Mouse (Mus musculus) midbrain, embryonic 11.5 days (tissue): ENCODE results near the gene Tnfrsf12a. TPM values are rescaled to one million over a fixed set of nuclear protein-coding genes. Genes with fewer than 3 reads are reported as not detected.

Experiments used
- ATAC-seq: fragments of 200-750 bp; cut with Nextera tagmentation; 2 replicates; pipeline ENCODE4 v1.8.0; 2017; ENCODE audit warnings: moderate TSS enrichment, moderate library complexity; ENCODE audit not compliant: low FRiP score
- DNase-seq: peaks from one replicate; pipeline ENCODE4 v3.0.0; 2015; ENCODE audit warnings: low spot score; ENCODE audit errors: missing footprints
- H3K27ac ChIP-seq: fragments of 300-500 bp; sonication (generic); 2 replicates; pipeline ENCODE4 v1.5.1; 2014; ENCODE audit warnings: low read depth, low read length
- H3K27me3 ChIP-seq: fragments of 300-500 bp; sonication (generic); 2 replicates; pipeline ENCODE4 v1.6.1; 2014; ENCODE audit warnings: mild to moderate bottlenecking, low read length, moderate library complexity, mixed read lengths; ENCODE audit not compliant: control insufficient read depth, insufficient read depth
- H3K36me3 ChIP-seq: fragments of 300-500 bp; sonication (generic); 2 replicates; pipeline ENCODE4 v1.6.1; 2014; ENCODE audit warnings: mild to moderate bottlenecking, low read length, moderate library complexity, mixed read lengths; ENCODE audit not compliant: control insufficient read depth, insufficient read depth
- H3K4me1 ChIP-seq: fragments of 300-500 bp; sonication (generic); 2 replicates; pipeline ENCODE4 v1.6.1; 2014; ENCODE audit warnings: low read length; ENCODE audit not compliant: control insufficient read depth, insufficient read depth
- H3K4me2 ChIP-seq: fragments of 300-500 bp; sonication (generic); 2 replicates; pipeline ENCODE4 v1.6.1; 2014; ENCODE audit warnings: mild to moderate bottlenecking, moderate library complexity
- H3K4me3 ChIP-seq: fragments of 300-500 bp; sonication (generic); 2 replicates; pipeline ENCODE4 v1.5.1; 2014; ENCODE audit warnings: low read depth, low read length
- H3K9ac ChIP-seq: fragments of 300-500 bp; sonication (generic); 2 replicates; pipeline ENCODE4 v1.6.1; 2014; ENCODE audit warnings: low read length
- H3K9me3 ChIP-seq: fragments of 300-500 bp; sonication (generic); 2 replicates; pipeline ENCODE4 v1.6.1; 2016; ENCODE audit warnings: low read length; ENCODE audit not compliant: control insufficient read depth
- WGBS: fragments of 180-500 bp; shearing (Covaris S2); extraction: QIAGEN DNeasy Blood & Tissue Kit; methylation state at CpG from one replicate; pipeline ENCODE4 v1.1.7; 2014; 5-methylcytosine and 5-hydroxymethylcytosine counted together
- polyA plus RNA-seq: library from polyadenylated mRNA; unstranded; fragments of >200 nt; fragmentation: Nextera tagmentation; extraction: Ambion mirVana; gene quantifications from 2 replicates; pipeline ENCODE4 v1.2.1, GENCODE M21; 2014

The Tnfrsf12a gene
- polyA plus RNA-seq, 1 experiment from 2014 or later, result 2.0 TPM

DNA sequence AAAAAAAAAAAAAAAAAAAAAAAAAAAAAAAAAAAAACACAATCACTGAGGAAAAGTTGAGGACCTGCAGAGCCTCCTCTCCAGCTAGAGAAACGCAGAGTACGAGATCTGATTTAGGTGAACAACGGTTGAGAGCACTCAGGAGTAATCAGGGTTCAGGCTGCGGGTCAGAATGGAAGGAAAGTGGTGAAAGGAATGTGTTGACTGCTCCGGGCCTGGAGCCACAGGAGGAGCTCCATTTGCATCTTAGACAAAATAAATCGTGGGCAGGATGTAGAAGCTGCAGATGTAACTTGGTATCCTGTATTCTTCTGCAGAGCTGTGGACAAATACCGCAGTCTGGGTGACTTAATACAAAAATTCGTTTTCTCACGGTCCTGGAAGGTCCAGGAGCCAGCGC, 31.4 kb downstream of the Tnfrsf12a start:
- DNase-seq, result peak; percentile 90
- no peak overlapping the region for H3K9ac ChIP-seq
- H3K4me2 ChIP-seq, result no peak overlapping the region
- WGBS, result 30% methylated on average over 10 of the region's 10 CpGs
- no peaks in the 10 kb centered on the region for H3K9me3 ChIP-seq
- peaks cover 3% of the 10 kb centered on the region for H3K4me1 ChIP-seq
- no peak for ATAC-seq
- peaks cover 11% of the 10 kb centered on the region for H3K27me3 ChIP-seq
- no peak overlapping the region for H3K4me3 ChIP-seq
- no peaks in the 10 kb centered on the region for H3K36me3 ChIP-seq
- H3K27ac ChIP-seq, result no peak overlapping the region

- ATAC-seq, result peak; percentile 66; the same call in 1 of the 2 replicates
- H3K4me3 ChIP-seq, result peak within 1 kb of the TSS; percentile 37
Observed at GRCm38 (mm10) chr17:23644613-23645495, 32.4 kb downstream of the Tnfrsf12a start, which contains the start of gene Mmp25. Gene Mmp25, minus strand, starts transcription at chr17:23645277.

GRCm38 (mm10) chr17:23631241-23631640, 46.0 kb downstream of the Tnfrsf12a start:
- 88% methylated on average over 8 of the region's 8 CpGs for WGBS
- DNase-seq (no peak), ATAC-seq (peak; percentile 12)
- no peak overlapping the region for H3K9ac ChIP-seq
- H3K27ac ChIP-seq, result no peak overlapping the region
- H3K27me3 ChIP-seq, result no peaks in the 10 kb centered on the region; the same call in 1 of the 2 replicates
- no peaks in the 10 kb centered on the region for H3K4me1 ChIP-seq
- H3K4me3 ChIP-seq, result no peak overlapping the region
- no peaks in the 10 kb centered on the region for H3K9me3 ChIP-seq
- no peaks in the 10 kb centered on the region for H3K36me3 ChIP-seq
- no peak overlapping the region for H3K4me2 ChIP-seq

More at GRCm38 (mm10) chr17:23644613-23645495, 32.4 kb downstream of the Tnfrsf12a start, which contains the start of gene Mmp25:
- Histone ChIP-seq H3K4me2 (peak within 1 kb of the TSS; percentile 76), H3K9me3 (no peaks in the 10 kb centered on the region), H3K27me3 (peaks cover 11% of the 10 kb centered on the region), H3K27ac (no peak within 1 kb of the TSS), H3K9ac (peak within 1 kb of the TSS; percentile 54), H3K36me3 (no peaks in the 10 kb centered on the region), H3K4me1 (peaks cover 3% of the 10 kb centered on the region)
- under 1% methylated on average over 56 of the region's 58 CpGs for WGBS
- peak; percentile 93 for DNase-seq

GRCm38 (mm10) chr17:23630195-23631020, 46.9 kb downstream of the Tnfrsf12a start:
- Histone ChIP-seq H3K4me3 (peak overlapping the region; percentile 2; the same call in 1 of the 2 replicates), H3K27ac (no peak overlapping the region), H3K36me3 (no peaks in the 10 kb centered on the region), H3K4me2 (peak overlapping the region; percentile 32), H3K9me3 (no peaks in the 10 kb centered on the region), H3K4me1 (no peaks in the 10 kb centered on the region), H3K9ac (no peak overlapping the region), H3K27me3 (no peaks in the 10 kb centered on the region; the same call in 1 of the 2 replicates)
- peak; percentile 92 for DNase-seq
- 20% methylated on average over 22 of the region's 22 CpGs for WGBS
- ATAC-seq, result peak; percentile 86

DNA sequence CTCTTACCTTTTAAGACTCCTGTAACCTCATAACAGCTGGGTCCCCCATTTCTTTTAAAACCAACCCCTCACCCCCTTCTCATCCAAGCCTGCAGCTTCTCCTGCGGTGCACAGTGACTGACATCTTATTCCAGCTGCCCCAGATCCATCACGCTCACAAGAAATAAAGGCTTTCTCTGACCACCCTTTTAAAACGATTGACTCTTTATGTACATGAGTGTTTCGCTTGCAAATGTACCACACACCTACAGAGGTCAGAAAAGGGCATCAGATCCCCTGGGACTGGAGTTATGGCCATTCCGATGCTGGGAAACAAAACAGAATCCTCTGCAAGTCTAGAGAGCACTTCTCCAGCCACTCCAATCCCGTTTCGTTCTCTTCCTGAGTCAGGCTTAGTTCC, 49.5 kb downstream of the Tnfrsf12a start:
- Histone ChIP-seq H3K4me1 (no peaks in the 10 kb centered on the region), H3K36me3 (no peaks in the 10 kb centered on the region), H3K9ac (no peak overlapping the region), H3K27me3 (no peaks in the 10 kb centered on the region; the same call in 1 of the 2 replicates), H3K4me3 (no peak overlapping the region), H3K4me2 (no peak overlapping the region), H3K9me3 (no peaks in the 10 kb centered on the region), H3K27ac (no peak overlapping the region)
- no peak for DNase-seq
- ATAC-seq, result no peak
- WGBS, result 33% methylated on average over 7 of the region's 7 CpGs

Other genes starting within 250 kb of the Tnfrsf12a start
- gene Vmn2r117, start 197.8 kb downstream of the Tnfrsf12a start, polyA plus RNA-seq, result not detected in 2 replicates
- gene Zfp213, start 113.2 kb downstream of the Tnfrsf12a start, polyA plus RNA-seq, result 17.5 and 19.9 TPM in 2 replicates
- gene Zfp13, start 78.0 kb downstream of the Tnfrsf12a start, polyA plus RNA-seq, result 16.3 and 16.5 TPM in 2 replicates
- gene Zscan10, start 76.6 kb downstream of the Tnfrsf12a start, polyA plus RNA-seq, result 0.22 TPM in 1 of 2 replicates, not detected in the other
- gene Mmp25, start 32.2 kb downstream of the Tnfrsf12a start, polyA plus RNA-seq, result 0.43 and 0.61 TPM in 2 replicates
- 0.14 and 0.19 TPM in 2 replicates for gene Bicdl2, start 17.0 kb downstream of the Tnfrsf12a start, polyA plus RNA-seq
- 37.4 and 40.6 TPM in 2 replicates for gene Hcfc1r1, start 3.9 kb downstream of the Tnfrsf12a start, polyA plus RNA-seq
- 55.1 and 57.0 TPM in 2 replicates for gene Thoc6, start 3.6 kb downstream of the Tnfrsf12a start, polyA plus RNA-seq
- gene Cldn6, start 1.8 kb upstream of the Tnfrsf12a start, polyA plus RNA-seq, result 2.3 and 2.5 TPM in 2 replicates
- gene Cldn9, start 6.6 kb upstream of the Tnfrsf12a start, polyA plus RNA-seq, result 0.58 and 0.82 TPM in 2 replicates
- not detected in 2 replicates for gene 1520401A03Rik, start 45.3 kb upstream of the Tnfrsf12a start, polyA plus RNA-seq
- 29.3 and 33.7 TPM in 2 replicates for gene Pkmyt1, start 48.9 kb upstream of the Tnfrsf12a start, polyA plus RNA-seq
- gene Paqr4, start 63.4 kb upstream of the Tnfrsf12a start, polyA plus RNA-seq, result 29.5 and 30.2 TPM in 2 replicates
- gene Kremen2, start 68.4 kb upstream of the Tnfrsf12a start, polyA plus RNA-seq, result 0.58 and 0.63 TPM in 2 replicates
- gene Flywch1, start 94.1 kb upstream of the Tnfrsf12a start, polyA plus RNA-seq, result 125 and 142 TPM in 2 replicates
- 20.4 and 20.9 TPM in 2 replicates for gene Flywch2, start 108.6 kb upstream of the Tnfrsf12a start, polyA plus RNA-seq
- 408 and 439 TPM in 2 replicates for gene Srrm2, start 113.1 kb upstream of the Tnfrsf12a start, polyA plus RNA-seq
- gene Elob, start 151.7 kb upstream of the Tnfrsf12a start, polyA plus RNA-seq, result 1,062 and 1,170 TPM in 2 replicates
- gene Prss33, start 158.6 kb upstream of the Tnfrsf12a start, polyA plus RNA-seq, result 0.27 TPM in 1 of 2 replicates, not detected in the other
- not detected in 2 replicates for gene Prss32, start 166.4 kb upstream of the Tnfrsf12a start, polyA plus RNA-seq
- gene Prss41, start 166.7 kb upstream of the Tnfrsf12a start, polyA plus RNA-seq, result 0.41 and 0.81 TPM in 2 replicates
- gene Prss21, start 190.6 kb upstream of the Tnfrsf12a start, polyA plus RNA-seq, result not detected in 2 replicates
- not detected in 2 replicates for gene Dcpp1, start 203.4 kb upstream of the Tnfrsf12a start, polyA plus RNA-seq
- not detected in 2 replicates for gene Dcpp2, start 203.4 kb upstream of the Tnfrsf12a start, polyA plus RNA-seq
- not detected in 2 replicates for gene Dcpp3, start 240.0 kb upstream of the Tnfrsf12a start, polyA plus RNA-seq